Mouse (Mus musculus) liver, adult 2 months (tissue): Measurements from ENCODE around the gene Rasal2.

ENCODE experiments used
- CTCF ChIP-seq: fragments of 200-500 bp; IDR thresholded peaks from 2 replicates; pipeline ENCODE4 v1.5.1; 2011; ENCODE audit warnings: low read depth, low read length, control low read depth
- POLR2A ChIP-seq: fragments of 200-500 bp; IDR thresholded peaks from 2 replicates; pipeline ENCODE4 v1.6.1; 2011; ENCODE audit warnings: low read length, control low read depth; ENCODE audit not compliant: insufficient read depth; ENCODE audit errors: extremely low read depth

- TF ChIP-seq POLR2A (no peak), CTCF (no peak)
Measured at GRCm38 (mm10) chr1:157256562-157256961, 155.8 kb downstream of the Rasal2 start.
